Mouse (Mus musculus): ENCODE measurements around the gene Chrna4.
A peak's percentile ranks its signal among the peaks of the same experiment; 100 is the strongest.

The Chrna4 gene

DNA sequence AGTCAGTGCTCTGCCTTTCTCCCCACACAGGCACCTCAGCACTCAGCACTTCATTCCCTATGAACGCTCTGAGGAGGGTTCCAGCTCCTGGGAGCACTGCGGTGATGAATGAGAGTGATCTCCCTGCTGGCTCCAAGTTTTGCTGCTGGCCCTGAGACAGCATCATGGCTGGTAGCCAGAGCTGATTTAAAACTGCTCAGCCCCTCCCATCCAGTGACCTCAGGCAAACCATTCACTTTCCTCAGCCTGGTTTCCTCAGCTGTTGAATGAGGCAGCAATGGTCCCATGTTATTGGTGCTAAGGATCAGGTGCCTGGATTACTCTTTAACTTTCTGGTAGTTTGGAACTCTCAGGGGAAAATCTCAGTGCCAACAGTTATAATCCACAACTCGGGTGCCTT is at the start of gene Chrna4:
TSS of gene Chrna4 (minus strand) at position 110 of the 400 bp plus-strand sequence.
- peak in 1 of 2 experiments; percentile 42 for DNase-seq

DNA sequence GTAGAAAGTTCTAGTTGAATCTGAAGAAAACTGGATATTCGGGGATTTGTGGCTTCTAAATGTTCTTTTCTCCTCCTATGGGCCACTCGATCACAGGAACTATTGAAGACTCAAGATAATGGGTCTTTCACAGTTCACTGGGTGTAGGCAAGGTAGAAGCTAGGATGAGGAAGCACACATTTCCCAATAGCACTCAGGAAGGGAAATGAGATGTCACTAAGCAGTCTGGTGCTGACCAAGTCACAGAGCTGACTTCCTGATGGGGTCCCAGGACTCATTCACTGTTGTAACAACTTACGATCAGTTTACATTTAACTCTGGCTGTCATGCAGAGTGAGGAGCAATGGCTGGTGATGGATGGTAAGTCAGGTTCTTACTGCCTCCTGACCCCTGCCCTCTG is 46.8 kb upstream of the Chrna4 start:
- DNase-seq: no peak

DNA sequence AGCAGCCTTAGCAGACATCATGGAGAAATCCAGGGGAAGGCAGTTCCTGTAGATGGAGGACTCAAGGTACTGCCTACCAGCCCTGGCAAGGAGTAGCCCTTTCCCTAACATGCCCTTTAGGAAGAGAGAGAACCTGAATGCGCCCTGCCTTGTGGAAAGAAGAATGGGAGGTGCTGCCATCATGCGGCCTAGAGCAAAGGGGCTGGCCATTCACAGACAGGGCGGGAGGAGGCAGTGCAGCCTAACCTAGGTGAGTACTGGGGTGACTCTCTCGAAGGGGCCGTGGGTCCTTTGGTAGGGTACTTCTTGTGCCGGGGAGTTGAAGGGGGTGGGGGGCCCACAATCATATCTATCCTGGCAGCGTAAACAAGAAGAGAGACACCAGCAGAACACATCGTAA is 41.7 kb upstream of the Chrna4 start:
- no peak for DNase-seq

DNA sequence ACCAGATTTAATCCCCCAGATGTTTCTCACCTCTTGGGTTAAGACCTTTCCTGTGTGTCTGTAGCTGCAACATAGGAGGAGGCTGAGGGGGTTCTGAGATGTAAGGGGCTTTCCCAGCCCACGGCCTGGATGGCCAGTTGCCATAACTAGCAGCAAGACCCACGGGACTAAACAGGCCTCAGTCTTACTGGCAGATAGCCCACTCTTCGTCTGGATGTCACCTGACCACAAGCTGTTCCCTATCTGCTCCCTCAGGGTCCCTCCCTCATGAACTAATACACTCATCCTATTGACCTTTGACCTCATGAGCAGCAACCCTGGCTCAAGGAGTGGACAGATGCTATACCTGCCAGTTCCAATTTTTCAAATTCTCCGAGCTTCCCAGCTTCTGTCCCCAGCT is 40.6 kb upstream of the Chrna4 start:
- DNase-seq: no peak

DNA sequence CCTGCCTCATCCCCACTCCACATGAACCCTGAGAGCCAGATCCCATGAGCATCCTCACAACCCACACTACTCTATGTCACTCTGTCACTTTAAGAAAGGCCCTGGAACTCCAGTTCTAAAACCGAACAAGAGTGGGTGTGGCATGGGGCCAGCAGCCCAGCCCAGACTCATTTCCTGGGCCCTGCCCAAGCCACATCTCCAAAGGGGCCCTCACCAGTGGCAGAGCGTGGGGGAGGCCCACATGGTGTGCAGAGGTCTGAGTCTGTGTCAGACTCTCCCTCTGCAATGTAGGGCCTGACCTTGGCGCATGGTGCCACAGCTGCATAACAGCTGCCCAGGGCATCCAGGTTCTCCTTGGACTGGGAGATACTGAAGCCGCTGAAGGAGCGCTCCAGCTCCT is 37.5 kb upstream of the Chrna4 start:
- DNase-seq: peak; percentile 12 to 42

DNA sequence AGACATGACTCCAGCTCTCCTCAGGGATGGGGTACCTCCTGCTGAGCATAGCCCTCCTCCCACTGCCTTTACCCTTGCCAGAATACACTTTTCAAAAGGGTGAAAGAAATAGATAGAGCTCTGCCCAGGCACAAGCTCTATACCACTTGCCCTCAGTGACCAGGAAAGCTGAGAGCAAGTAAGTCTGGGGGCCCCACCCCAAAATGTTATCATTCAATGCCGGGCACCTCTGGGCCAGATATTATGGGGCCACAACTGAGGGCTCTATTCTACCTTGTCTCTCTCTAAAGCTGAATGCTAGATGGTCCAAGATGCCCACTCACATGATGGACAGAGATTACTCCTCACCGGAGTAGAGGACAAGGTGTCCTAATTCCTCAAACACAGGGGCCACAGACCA is 36.2 kb upstream of the Chrna4 start:
- DNase-seq: no peak

DNA sequence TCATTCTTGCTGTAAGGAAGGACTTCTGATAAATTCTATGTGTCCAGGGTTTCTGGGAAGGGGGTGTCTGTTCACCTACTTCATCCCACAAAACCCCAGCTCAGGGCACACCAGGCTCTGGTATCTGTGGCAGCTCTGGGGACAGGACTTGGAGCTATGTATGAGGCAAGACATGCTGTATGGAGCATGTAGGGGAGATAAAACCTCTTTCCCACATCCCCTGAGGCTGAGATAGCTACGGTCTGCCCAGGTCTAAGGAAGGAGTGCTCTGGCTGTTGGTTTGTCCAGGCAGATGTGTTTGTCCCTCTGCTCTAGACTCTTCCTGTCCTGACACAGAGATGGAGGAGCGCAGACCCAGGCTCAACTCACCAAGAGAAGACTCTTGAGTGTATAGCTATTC is 35.6 kb upstream of the Chrna4 start:
- no peak for DNase-seq

DNA sequence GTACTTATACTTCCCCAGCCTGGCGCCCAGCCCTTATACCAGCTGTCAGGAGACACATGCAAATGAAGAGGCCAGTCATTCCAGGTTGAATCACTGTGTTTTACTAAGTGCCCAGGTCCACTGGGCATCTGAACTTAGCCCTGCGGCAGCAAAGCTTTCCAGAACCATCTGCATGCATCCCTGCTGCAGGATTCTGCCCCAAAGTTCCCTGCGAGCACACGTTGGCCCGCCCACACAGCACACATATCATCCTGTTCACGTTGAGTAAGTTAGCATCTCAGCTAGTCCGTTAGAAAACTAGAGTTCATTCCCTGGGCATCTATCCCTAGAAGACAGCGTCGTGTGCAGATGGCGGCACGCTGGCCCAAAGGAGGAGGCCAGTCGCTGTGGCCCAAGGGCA is 32.2 kb upstream of the Chrna4 start:
- DNase-seq: no peak

DNA sequence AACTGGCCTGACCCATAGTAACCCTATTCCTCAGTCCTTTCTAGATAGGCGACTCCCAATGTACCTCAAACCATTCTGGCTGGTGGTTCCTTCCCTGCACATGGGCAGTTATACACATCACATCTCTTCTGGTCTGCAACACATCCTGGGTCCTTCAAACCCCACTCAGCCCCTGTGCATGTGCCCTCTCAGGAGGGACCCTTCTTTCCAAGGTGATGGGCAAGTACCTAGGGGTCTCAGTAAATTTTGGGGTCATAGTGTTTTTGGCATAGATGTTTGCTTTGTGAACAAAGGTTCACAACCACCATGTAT is 29.0 kb upstream of the Chrna4 start:
- no peak for DNase-seq

DNA sequence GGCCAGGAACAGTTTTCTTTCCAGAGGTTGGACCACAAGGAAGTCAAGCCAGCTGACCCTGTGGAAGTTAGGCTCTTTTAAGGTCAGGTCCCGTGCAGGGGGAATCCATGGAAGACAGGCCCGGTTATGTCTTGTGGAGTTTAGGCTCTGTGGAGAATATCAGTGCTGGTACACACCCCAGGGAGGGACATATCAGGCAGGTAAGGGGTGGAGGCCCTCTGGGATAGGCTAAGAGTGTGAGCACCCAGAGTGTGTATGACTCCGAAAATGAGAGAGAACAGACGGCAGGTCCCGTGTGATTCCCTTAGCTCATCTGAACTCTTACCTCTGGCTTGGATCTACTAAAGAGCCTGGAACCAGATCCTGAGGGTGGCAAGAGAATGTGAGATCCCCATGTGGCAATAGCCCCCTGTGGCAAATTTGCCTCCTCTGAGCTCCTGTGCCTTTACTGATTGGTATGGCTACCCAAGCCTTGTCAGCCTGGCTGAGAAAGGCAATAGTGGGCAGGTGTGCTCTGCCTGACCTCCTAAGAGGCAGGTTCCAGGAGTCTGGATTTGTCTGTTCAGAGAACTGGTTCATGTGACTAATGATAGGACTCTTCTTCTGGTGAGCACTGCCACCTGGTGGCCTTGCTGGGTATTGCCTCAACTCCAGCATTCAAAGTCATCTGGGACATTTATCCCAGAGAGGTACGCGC is 28.5 kb upstream of the Chrna4 start:
- DNase-seq: peak; percentile 58 to 77

DNA sequence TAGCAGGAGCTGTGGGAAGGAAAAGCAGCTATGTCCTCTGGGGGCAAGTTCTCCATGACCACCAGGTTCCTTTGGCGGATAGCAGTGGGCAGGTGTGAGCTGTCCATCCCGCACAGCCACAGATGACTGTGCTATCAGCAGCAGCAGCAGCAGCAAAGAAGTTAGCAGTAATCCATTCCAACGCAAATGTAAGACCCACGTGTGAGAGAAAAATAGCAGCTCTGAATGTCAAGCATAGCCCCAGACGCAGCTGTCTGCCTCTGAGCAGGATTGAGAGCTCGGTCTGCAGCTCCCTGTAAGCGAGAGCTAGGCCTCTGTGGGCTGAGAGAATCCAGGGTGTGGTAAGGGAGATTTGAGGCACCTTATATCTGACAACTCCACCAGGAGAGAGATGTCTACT is 26.8 kb upstream of the Chrna4 start:
- no peak for DNase-seq

DNA sequence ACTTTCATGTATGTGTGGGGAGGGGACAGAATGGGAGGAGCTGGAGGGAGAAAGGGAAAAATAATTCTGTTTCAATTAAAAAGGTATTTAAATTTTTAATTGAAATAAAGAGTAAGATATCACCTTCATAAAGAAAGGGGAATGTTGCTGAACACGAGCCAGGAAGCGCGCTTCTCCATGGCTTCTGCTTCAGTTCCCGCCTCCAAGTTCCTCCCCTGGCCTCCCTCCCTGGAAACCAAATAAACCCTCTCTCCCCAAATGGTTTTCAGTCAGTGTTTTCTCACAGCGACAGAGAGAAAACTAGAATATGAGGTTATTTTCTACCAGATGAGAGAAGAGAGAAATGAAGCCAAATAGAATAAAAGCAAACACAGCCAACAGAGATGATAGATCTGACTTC is 25.2 kb upstream of the Chrna4 start:
- no peak for DNase-seq

DNA sequence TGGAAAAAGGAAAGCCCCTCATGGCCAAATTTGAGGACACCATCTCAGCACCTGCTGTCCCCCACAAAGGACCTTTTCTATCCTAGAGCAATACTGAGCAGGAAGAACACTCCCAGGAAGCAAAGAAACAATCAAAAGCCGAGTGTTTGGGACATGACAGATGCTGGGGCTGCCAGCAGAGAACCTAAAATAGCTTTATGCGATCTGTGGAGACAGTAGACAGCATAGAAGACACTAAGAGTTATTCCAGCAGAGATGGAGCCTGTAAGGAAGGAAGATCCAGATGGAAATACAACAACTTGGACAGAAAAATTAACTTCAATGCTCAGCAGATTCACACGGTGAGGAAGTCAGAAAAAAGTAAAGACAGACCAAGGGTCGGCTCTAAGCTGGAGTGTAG is 22.5 kb upstream of the Chrna4 start:
- DNase-seq: no peak

DNA sequence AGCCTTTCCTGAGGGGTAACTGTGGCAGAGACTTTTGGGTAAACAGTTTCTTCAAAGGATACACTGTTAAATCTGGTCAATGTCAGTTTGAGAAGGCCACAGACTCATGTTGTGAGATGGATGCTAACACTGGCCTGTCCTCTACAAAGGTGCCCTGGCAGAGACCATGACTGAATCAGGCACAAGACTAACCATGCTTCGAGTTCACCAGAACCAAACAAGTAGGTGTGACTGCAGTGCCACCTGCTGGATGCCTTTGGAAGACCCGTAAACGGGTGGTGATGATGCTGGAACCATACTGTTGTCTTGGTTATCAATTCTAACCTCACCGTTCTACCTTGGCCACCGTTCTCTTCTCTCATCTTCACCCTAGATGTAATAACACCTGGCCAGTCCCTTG is 16.8 kb upstream of the Chrna4 start:
- DNase-seq: peak; percentile 44 to 74

DNA sequence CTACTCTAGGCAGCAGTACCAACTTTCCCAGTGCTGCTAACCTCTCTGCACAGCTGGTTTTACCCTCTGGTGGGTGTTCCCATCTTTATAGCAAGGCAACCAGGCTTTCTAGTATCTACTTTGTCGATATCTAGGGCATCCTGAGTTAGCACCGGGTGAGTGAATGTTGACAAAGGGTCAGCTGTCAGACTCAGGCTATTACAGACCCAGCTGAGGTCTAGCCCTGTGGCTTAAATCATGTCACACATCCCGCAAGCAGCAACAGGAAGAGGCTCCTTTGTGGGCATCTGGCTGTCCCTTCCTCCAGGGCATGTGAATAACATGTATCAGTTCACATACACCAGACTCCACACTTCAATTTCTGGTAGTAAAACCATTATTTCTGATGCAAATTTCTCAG is 14.8 kb upstream of the Chrna4 start:
- DNase-seq: no peak

DNA sequence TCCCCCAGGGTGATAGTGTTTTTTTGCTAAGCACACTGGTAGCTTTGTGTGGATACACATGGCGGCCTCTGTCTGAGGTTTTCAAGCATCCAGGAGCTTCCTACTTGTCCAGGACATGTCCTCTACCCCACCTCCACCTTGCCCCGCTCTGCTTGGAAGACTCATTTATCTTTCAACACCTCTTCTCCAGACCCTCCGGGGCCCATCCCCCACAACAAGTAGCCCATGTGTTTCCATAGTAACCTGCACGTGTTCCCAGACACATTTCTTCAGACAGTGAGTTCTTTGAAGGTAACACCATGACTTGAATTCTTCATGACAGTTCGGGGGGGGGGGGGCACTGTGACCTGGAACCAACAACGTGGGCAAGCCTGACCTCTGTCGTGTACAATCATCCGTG is 14.0 kb upstream of the Chrna4 start:
- DNase-seq: no peak

DNA sequence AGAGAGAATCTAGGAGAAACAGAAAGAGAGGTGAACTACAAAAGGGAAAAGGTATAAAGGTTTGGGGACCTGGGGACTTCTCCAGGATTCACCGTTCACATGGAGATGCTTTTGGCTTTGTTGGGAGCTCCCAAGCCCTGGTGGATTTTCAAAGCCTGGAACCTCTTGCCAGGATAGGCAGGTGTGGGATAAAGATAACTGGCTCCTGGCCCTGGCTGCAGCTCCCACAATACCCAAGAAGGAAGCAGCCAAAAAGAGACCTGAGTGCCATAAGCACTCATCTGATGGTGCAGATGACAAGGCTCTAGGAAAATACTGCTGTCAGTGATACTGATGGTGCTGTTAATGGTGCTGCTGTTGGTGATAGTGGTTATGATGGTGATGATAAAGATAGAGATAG is 8.8 kb upstream of the Chrna4 start:
- DNase-seq: no peak

DNA sequence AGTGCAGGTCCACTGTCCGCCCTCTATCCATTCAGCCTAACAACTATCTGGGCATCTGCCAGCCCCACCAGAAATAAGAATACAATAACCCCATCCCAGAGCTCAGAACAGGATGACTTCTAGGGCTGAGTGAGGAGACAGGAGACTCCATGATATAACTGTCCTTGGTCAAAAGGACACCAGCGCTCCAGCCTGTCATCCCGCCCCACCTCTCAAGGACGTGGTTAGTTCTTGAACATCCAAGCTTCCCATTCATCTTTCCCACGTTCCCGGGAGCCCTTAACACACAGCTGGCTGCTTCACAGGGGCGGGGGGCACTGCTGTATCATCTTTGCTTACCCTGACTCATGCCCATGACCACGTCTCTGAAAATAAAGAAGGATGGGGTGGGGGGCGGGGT is 5.6 kb upstream of the Chrna4 start:
- no peak for DNase-seq

DNA sequence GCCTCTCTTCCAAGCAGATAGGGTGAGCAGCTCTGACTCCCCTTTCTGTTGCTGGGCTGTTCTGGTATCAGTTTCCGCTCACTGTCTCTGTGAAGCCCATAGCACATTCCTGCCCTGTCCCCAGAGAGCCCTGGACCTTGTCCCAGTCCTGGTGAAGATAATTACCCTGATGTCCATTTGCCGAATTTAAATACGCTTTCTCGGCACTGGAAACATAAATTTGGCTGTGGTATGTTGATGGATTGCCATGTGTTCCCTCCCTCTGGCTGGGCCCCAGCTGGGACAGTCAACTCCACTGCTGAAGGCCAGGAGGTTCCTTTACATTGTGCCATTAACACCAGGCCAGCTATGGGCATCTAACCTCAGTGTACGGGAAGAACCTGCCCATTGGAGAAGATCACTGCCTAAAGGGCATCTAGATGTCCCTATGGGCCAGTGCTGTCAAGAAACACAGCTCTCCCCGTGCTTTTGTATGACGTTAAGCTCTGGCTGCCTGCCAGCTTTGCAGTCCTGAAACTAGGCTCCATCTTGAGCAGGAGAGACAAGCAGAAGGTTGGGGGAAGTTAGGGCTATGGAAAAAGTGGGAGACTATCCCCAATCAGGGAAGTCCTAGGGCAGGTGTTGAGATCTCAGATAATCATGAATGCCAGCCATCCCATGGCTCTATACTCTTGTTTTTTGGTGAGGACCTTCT is 5.1 kb upstream of the Chrna4 start:
- DNase-seq: no peak

DNA sequence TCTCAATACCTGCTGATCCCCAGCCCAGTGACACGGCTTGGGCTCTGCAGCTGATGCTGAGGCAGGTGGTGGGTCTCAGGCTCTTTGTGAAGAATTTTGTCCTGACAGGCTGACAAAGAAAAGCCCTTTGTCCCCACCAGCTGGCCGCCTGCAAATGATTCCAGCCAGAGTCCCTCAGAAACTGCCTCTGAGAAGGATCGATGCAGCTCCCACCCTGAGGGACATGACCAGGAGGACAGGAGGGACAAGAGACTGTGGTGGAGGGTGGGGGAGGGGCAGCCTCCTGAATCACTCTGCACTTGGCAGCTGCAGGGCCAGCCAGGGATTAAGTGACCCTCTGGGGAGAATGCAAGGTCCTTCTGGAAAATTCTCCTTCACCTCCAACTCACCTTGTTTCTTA is 655 bp upstream of the Chrna4 start:
- no peak for DNase-seq

DNA sequence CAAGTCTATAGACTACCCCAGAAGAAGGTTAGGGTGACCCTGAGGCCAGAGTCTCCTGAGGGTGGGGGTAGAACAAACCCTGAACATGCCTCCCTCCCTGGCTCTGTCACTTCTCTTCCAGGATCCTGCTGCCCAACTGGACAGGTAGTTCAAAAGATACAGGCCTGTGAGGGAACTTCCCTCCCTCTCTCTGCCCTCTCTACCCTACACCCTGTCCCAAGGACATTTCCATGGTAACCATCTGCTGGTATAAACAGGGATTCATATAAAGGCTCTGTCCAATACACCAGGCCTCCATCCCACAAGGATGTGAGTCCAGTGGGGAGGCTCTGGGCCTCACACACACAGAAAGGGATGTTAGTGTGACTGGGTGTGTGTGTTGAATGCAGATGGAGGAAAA is 970 bp downstream of the Chrna4 start:
- no peak for DNase-seq

DNA sequence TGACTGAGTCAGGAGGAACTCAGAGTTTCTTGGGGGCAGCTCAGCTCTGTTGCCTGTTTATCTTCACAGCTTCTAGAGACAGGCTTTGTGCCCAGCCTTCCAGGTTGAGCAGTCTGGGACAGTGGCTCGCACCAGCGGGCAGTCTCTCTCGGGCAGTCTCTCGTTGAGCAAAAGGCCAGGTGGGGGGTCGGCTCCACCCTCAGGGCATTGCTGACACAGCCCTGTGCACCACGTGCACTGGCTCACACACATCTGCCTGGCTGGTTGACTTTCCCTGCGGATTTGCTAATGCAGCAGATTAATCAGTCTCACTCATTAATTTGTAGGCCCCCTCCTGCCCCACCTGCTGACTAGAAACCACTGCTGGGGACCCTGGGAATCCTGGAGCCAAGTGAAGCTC is 1.4 kb downstream of the Chrna4 start:
- no peak for DNase-seq

DNA sequence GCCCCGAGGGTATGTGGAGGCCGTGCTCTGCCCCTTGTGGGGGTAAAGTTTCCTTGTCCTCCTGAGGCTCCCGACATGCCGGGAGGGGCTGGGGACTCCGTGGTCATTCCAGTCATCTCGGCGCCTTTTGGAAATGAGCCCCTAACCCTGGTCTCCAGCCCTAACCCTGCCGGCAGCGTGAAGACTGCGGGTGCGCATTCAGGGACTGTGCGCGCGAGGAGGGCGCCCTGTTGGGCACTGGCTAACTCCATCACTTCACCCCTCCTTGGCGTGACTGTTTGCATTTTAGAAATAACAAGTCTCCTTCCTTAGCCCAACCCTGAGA is 4.0 kb downstream of the Chrna4 start:
- no peak for DNase-seq

DNA sequence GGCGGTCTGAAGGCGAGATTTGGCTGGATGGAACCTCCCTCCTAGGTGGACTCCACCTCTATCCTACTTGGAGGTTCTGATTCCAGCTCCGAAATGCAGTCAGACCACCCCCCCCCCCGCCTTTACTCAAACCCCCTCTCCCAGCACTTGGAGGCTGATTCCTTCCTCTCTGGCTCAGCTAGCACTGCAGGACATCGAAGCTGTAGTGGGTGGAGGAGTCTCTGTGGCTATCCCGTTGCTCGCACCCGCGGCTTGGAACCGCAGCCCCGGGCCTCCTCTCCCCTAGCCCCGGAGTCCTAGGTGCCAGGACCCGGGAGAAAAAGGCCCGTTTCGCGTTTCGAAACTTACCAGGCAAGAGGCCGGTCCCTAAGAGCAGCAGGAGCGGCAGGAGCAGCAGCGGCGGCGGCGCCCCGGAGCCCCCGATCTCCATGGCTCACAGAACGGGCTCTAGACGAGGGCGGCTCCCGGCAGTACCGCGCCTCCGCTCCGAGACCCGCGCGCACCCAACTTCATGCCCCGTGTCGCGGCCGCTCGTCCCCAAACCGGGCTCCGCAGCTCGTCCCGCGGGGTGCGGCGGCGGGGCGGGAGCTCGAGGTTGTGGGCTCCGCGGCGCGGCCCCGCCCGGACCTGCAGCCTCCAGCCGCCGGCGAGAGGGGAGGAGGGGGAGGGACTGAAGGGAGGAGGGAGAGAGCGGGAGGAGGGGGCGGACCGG is 4.5 kb downstream of the Chrna4 start:
- peak in 1 of 2 experiments; percentile 11 for DNase-seq

DNA sequence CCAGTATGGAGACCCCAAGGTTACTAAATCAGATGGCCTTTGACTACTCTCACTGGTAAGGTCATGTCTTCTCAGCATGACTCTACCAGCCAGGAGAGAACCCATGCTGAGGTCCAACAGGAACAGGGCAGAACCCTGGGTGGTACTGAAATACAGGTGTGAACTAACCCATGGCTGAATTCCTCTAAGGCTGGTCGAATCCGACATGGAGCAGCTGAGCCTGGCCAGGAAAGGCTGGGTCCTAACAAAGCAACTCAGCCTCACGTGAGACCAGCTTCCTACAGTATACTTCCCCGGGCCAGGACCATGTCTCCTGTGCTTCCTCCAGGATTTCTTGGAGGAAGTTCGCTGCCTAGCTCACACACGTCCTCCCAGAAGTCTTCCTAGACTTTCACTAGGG is 6.8 kb downstream of the Chrna4 start:
- DNase-seq: no peak
